Mouse (Mus musculus) hindbrain, embryonic 13.5 days (tissue): ENCODE data around the gene Plekhg5. TPM values are rescaled to one million over a fixed set of nuclear protein-coding genes. Genes with fewer than 3 reads are reported as not detected.

ENCODE experiments used
- ATAC-seq: fragments of 200-750 bp; cut with Nextera tagmentation; 2 replicates; pipeline ENCODE4 v1.8.0; 2017; ENCODE audit warnings: moderate TSS enrichment; ENCODE audit not compliant: low FRiP score
- H3K27ac ChIP-seq: fragments of 300-500 bp; sonication (generic); 2 replicates; pipeline ENCODE4 v1.5.1; 2015; ENCODE audit warnings: inconsistent platforms, mild to moderate bottlenecking, moderate library complexity
- H3K27me3 ChIP-seq: fragments of 300-500 bp; sonication (generic); 2 replicates; pipeline ENCODE4 v1.6.1; 2015; ENCODE audit warnings: mild to moderate bottlenecking, inconsistent platforms
- H3K36me3 ChIP-seq: fragments of 300-500 bp; sonication (generic); 2 replicates; pipeline ENCODE4 v1.6.1; 2015; ENCODE audit warnings: mild to moderate bottlenecking, inconsistent platforms
- H3K4me1 ChIP-seq: fragments of 300-500 bp; sonication (generic); replicated peaks from 2 replicates; pipeline ENCODE4 v1.6.1; 2015; ENCODE audit warnings: inconsistent platforms
- H3K4me2 ChIP-seq: fragments of 300-500 bp; sonication (generic); 2 replicates; pipeline ENCODE4 v1.6.1; 2015; ENCODE audit warnings: inconsistent platforms, mild to moderate bottlenecking, moderate library complexity
- H3K4me3 ChIP-seq: fragments of 300-500 bp; sonication (generic); 2 replicates; pipeline ENCODE4 v1.5.1; 2015; ENCODE audit warnings: mild to moderate bottlenecking, inconsistent platforms
- H3K9ac ChIP-seq: fragments of 300-500 bp; sonication (generic); 2 replicates; pipeline ENCODE4 v1.6.1; 2015; ENCODE audit warnings: mild to moderate bottlenecking, inconsistent platforms
- H3K9me3 ChIP-seq: fragments of 300-500 bp; sonication (generic); 2 replicates; pipeline ENCODE4 v1.6.1; 2016; ENCODE audit warnings: inconsistent platforms
- WGBS: fragments of 180-500 bp; shearing (Covaris S2); methylation state at CpG from one replicate; pipeline ENCODE4 v1.1.7; 2015; 5-methylcytosine and 5-hydroxymethylcytosine counted together
- polyA plus RNA-seq: library from polyadenylated mRNA; unstranded; fragments of >200 nt; fragmentation: Nextera tagmentation; extraction: Ambion mirVana; gene quantifications from 2 replicates; pipeline ENCODE4 v1.2.1, GENCODE M21; 2015

Gene Plekhg5
- polyA plus RNA-seq, 1 experiment from 2014 or later: 10.2 TPM

GRCm38 (mm10) chr4:152038985-152039830 is 33.1 kb upstream of the Plekhg5 start, which contains the start of gene Nol9:
Nol9 (plus strand) TSS chr4:152039321.
- H3K36me3 ChIP-seq: peaks cover 32% of the 10 kb centered on the region
- peak within 1 kb of the TSS; percentile 96 for H3K9ac ChIP-seq
- under 1% methylated on average over 85 of the region's 86 CpGs for WGBS
- peak within 1 kb of the TSS; percentile 99 for H3K4me3 ChIP-seq
- H3K27ac ChIP-seq: peak within 1 kb of the TSS; percentile 48; the same call in 1 of the 2 replicates
- H3K27me3 ChIP-seq: no peaks in the 10 kb centered on the region
- H3K4me1 ChIP-seq: peaks cover 25% of the 10 kb centered on the region
- no peaks in the 10 kb centered on the region for H3K9me3 ChIP-seq
- peak; percentile 86 for ATAC-seq
- peak within 1 kb of the TSS; percentile 84 for H3K4me2 ChIP-seq

GRCm38 (mm10) chr4:152039831-152040310 is 32.4 kb upstream of the Plekhg5 start:
- Histone ChIP-seq H3K9me3 (no peaks in the 10 kb centered on the region), H3K27ac (peak overlapping the region; percentile 48; the same call in 1 of the 2 replicates), H3K27me3 (no peaks in the 10 kb centered on the region), H3K4me3 (peak overlapping the region; percentile 99), H3K4me2 (peak overlapping the region; percentile 84), H3K4me1 (peaks cover 25% of the 10 kb centered on the region), H3K9ac (peak overlapping the region; percentile 96), H3K36me3 (peaks cover 39% of the 10 kb centered on the region)
- ATAC-seq: no peak; the same call in 1 of the 2 replicates
- 5% methylated on average over 25 of the region's 25 CpGs for WGBS

- no peaks in the 10 kb centered on the region for H3K27me3 ChIP-seq
- no peak for ATAC-seq
- no peak overlapping the region for H3K9ac ChIP-seq
- WGBS: 96% methylated on average over 22 of the region's 22 CpGs
- H3K36me3 ChIP-seq: peaks cover 59% of the 10 kb centered on the region
- H3K4me2 ChIP-seq: no peak overlapping the region
- no peaks in the 10 kb centered on the region for H3K9me3 ChIP-seq
- no peak overlapping the region for H3K27ac ChIP-seq
- no peak overlapping the region for H3K4me3 ChIP-seq
- peaks cover 25% of the 10 kb centered on the region for H3K4me1 ChIP-seq
Observed at GRCm38 (mm10) chr4:152041924-152042641, 30.2 kb upstream of the Plekhg5 start.

- Histone ChIP-seq H3K36me3 (peaks cover 70% of the 10 kb centered on the region), H3K9ac (no peak overlapping the region), H3K9me3 (no peaks in the 10 kb centered on the region), H3K4me3 (no peak overlapping the region), H3K27ac (no peak overlapping the region), H3K4me1 (peaks cover 23% of the 10 kb centered on the region), H3K4me2 (no peak overlapping the region), H3K27me3 (no peaks in the 10 kb centered on the region)
- no peak for ATAC-seq
- WGBS: 90% methylated on average over 3 of the region's 3 CpGs
Observed at GRCm38 (mm10) chr4:152043171-152043570, 29.1 kb upstream of the Plekhg5 start.

- H3K9ac ChIP-seq: 0 out of 2 replicates have a peak overlapping the region, but pooled peaks have one; percentile 9
- 74% methylated on average over 6 of the region's 6 CpGs for WGBS
- H3K27me3 ChIP-seq: no peaks in the 10 kb centered on the region
- no peak overlapping the region for H3K4me3 ChIP-seq
- no peak overlapping the region for H3K27ac ChIP-seq
- no peaks in the 10 kb centered on the region for H3K9me3 ChIP-seq
- H3K4me2 ChIP-seq: no peak overlapping the region
- H3K36me3 ChIP-seq: peaks cover 83% of the 10 kb centered on the region
- ATAC-seq: no peak
- peaks cover 16% of the 10 kb centered on the region for H3K4me1 ChIP-seq
Observed at GRCm38 (mm10) chr4:152044609-152045008, 27.7 kb upstream of the Plekhg5 start.

GRCm38 (mm10) chr4:152062390-152063110 is 9.7 kb upstream of the Plekhg5 start:
- no peaks in the 10 kb centered on the region for H3K9me3 ChIP-seq
- no peak overlapping the region for H3K4me2 ChIP-seq
- peaks cover 49% of the 10 kb centered on the region for H3K36me3 ChIP-seq
- ATAC-seq: no peak
- 80% methylated on average over 9 of the region's 9 CpGs for WGBS
- H3K27me3 ChIP-seq: no peaks in the 10 kb centered on the region
- no peak overlapping the region for H3K9ac ChIP-seq
- no peaks in the 10 kb centered on the region for H3K4me1 ChIP-seq
- H3K27ac ChIP-seq: no peak overlapping the region
- no peak overlapping the region for H3K4me3 ChIP-seq

- peaks cover 7% of the 10 kb centered on the region; the same call in 1 of the 2 replicates for H3K36me3 ChIP-seq
- no peak overlapping the region for H3K4me3 ChIP-seq
- no peak overlapping the region for H3K9ac ChIP-seq
- no peak overlapping the region for H3K27ac ChIP-seq
- no peaks in the 10 kb centered on the region for H3K27me3 ChIP-seq
- H3K9me3 ChIP-seq: no peaks in the 10 kb centered on the region
- ATAC-seq: peak; percentile 46; the same call in 1 of the 2 replicates
- H3K4me1 ChIP-seq: peaks cover 11% of the 10 kb centered on the region
- no peak overlapping the region for H3K4me2 ChIP-seq
Observed at GRCm38 (mm10) chr4:152067280-152067679, 5.0 kb upstream of the Plekhg5 start.

GRCm38 (mm10) chr4:152068166-152068724 is 4.1 kb upstream of the Plekhg5 start:
- WGBS: 65% methylated on average over 6 of the region's 6 CpGs
- ATAC-seq: no peak
- peaks cover 4% of the 10 kb centered on the region; the same call in 1 of the 2 replicates for H3K36me3 ChIP-seq
- H3K4me3 ChIP-seq: no peak overlapping the region
- peaks cover 18% of the 10 kb centered on the region for H3K4me1 ChIP-seq
- no peak overlapping the region for H3K27ac ChIP-seq
- H3K4me2 ChIP-seq: no peak overlapping the region
- H3K9me3 ChIP-seq: no peaks in the 10 kb centered on the region
- no peaks in the 10 kb centered on the region for H3K27me3 ChIP-seq
- no peak overlapping the region for H3K9ac ChIP-seq

- Histone ChIP-seq H3K9me3 (no peaks in the 10 kb centered on the region), H3K27me3 (no peaks in the 10 kb centered on the region), H3K4me2 (no peak overlapping the region), H3K27ac (no peak overlapping the region), H3K4me3 (no peak overlapping the region), H3K36me3 (peaks cover 3% of the 10 kb centered on the region; the same call in 1 of the 2 replicates), H3K4me1 (peaks cover 23% of the 10 kb centered on the region), H3K9ac (no peak overlapping the region)
- no peak for ATAC-seq
- WGBS: 87% methylated on average over 3 of the region's 3 CpGs
Observed at GRCm38 (mm10) chr4:152069245-152069644, 3.1 kb upstream of the Plekhg5 start.

GRCm38 (mm10) chr4:152070494-152071396 is 1.6 kb upstream of the Plekhg5 start:
- Histone ChIP-seq H3K4me2 (no peak overlapping the region), H3K4me3 (no peak overlapping the region), H3K27ac (no peak overlapping the region), H3K36me3 (no peaks in the 10 kb centered on the region), H3K27me3 (no peaks in the 10 kb centered on the region), H3K9ac (peak overlapping the region; percentile 19; the same call in 1 of the 2 replicates), H3K4me1 (peaks cover 23% of the 10 kb centered on the region), H3K9me3 (no peaks in the 10 kb centered on the region)
- no peak for ATAC-seq
- WGBS: 80% methylated on average over 11 of the region's 11 CpGs

- Histone ChIP-seq H3K27me3 (0 out of 2 replicates have a peak, but pooled peaks cover 3% of the 10 kb centered on the region), H3K4me2 (no peak overlapping the region), H3K9ac (no peak overlapping the region), H3K4me1 (peaks cover 30% of the 10 kb centered on the region), H3K27ac (peak overlapping the region; percentile 30; the same call in 1 of the 2 replicates), H3K4me3 (no peak overlapping the region), H3K9me3 (no peaks in the 10 kb centered on the region), H3K36me3 (no peaks in the 10 kb centered on the region)
- 62% methylated on average over 10 of the region's 10 CpGs for WGBS
- ATAC-seq: no peak
Observed at GRCm38 (mm10) chr4:152072655-152073054, 357 bp downstream of the Plekhg5 start.
